Mouse (Mus musculus) spleen, embryonic (tissue): Measurements from ENCODE around the gene Trip10.

Source experiments
- CTCF ChIA-PET: fragments of 350-600 bp; sonication (Branson Sonifier 250); formaldehyde crosslinking; loops from one replicate; lab custom pipeline; 2022; lab: Charles Lee

Gene Trip10

GRCm38 (mm10) chr17:57249186-57250181 is at the start of gene Trip10:
TSS of gene Trip10 (plus strand) at chr17:57249455.
- CTCF ChIA-PET: no interaction called here

GRCm38 (mm10) chr17:57201841-57202724 is 47.2 kb upstream of the Trip10 start:
- CTCF ChIA-PET: no interaction called here

DNA sequence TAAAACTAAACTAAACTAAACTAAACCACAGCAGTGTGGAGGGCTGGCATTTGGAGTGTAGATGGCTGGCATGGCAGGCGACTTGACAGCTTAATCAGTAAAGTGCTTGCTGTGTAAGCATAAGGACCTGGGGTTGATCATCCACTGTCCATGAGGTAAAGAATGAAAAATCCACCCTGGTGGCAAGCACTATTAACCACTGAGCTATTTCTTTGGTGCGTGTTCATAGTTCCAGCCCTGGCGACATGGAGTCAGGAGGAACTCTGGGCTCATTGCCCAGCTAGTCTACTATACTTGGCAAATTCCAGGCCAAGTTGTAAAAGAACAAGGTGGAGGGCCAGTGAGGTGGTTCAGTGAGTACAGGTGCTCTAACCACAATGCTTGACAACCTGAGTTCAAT is 41.3 kb upstream of the Trip10 start:
- CTCF ChIA-PET: no interaction called here

GRCm38 (mm10) chr17:57209330-57209729 is 39.9 kb upstream of the Trip10 start:
- CTCF ChIA-PET: no interaction called here

DNA sequence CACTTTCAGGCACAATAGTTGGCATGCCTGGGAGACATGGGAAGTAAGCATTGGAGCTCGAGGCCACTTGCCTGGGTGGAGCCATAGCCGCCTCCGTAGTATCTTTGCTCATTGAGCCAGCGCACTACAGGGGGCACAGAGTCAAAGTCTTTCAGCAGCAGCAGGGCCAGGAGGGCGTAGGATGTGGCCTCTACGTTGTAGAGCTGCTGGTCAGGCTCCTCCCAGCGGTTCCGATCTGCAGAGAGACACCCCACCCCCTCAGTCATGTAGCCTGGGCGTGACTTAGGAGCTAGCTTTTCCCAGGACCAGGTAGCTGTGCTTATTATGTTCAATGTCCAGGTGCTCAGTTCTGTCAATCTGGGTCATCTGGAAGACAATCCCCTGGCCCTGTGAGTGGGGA is 37.8 kb upstream of the Trip10 start:
- CTCF ChIA-PET: no interaction called here

- CTCF ChIA-PET: no interaction called here
Observed at GRCm38 (mm10) chr17:57214676-57215387, 34.4 kb upstream of the Trip10 start.

- CTCF ChIA-PET: no interaction called here
Observed at GRCm38 (mm10) chr17:57218335-57218900, 30.8 kb upstream of the Trip10 start.

DNA sequence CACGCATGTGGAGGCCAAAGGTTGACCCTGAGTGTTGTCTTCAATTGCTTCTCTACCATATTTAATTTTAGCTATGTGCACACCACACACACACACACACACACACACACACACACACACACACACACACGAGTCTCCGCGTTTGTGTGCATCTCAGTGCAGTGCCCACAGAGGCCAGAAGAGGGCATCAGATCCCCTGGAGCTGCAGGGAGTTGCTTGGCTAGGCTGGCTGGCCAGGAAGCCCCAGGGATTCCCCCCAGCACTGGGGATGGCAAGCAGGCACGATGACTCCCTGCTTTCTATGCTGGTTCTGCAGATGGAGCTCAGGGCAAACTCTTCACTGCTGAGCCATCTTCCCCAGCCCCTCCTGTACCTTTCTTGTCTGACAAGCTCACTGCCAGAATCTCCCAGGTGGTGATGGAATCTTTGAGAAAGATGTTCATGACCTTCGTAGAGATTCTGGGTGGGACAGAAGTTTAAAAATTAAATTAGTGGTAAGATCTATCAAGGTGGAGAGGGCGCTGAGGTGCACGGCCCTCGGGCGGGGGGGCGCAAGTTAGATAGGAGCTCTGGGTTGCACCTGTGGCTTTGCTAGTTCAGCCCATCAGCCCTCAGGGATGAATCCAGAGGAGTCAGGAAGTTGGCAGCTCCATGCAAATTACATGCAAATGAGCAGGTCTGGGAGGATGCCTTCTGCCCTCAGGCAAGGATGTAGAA is 29.9 kb upstream of the Trip10 start:
- CTCF ChIA-PET: interaction anchor here (0.5 to 2.4 kb wide), 7 partner anchors 15 to 545 kb away, joined by 3 to 16 read pairs (median 3); no protein-coding TSS in a partner anchor

DNA sequence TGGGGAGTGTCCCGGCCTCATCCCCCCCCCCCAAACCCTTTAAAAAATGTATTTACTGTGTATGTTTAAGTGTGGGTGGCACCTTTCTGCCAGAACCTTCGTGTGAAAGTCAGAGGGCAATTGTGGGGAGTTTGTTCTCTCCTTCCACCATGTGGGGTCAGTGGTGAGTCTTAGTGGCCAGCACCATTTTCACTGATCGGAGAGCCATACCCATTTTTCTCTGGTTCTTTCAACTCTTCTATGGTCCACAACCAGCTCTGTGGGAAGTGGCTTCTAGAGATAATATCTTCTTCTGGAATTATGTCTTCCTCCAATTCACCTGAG is 29.4 kb upstream of the Trip10 start:
- CTCF ChIA-PET: interaction anchor here (0.5 to 2.4 kb wide), 3 partner anchors 14 to 545 kb away, joined by 3 to 16 read pairs (median 4); no protein-coding TSS in a partner anchor

DNA sequence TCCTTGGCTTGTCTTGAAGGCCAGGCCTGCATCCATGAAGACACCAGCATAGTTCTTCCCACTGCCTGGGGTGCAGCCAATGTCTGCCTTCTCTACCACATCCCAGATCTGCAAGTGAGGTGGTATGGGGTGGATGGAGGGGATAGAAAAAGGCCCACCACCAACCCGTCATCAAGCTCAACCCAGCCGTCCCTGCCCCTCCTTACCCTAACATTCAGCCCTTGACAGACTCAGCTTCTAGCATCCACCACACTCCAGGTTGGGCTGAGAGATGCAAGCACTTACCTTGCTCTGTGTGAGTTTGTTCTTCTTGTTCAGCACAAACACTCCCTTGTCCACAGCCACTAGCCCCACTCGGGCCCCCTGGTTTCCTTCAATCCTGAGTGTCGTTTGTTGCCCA is 27.3 kb upstream of the Trip10 start:
- CTCF ChIA-PET: interaction anchor here (0.7 kb wide), 1 partner anchor 9 kb away, joined by 3 read pairs; no protein-coding TSS in a partner anchor

DNA sequence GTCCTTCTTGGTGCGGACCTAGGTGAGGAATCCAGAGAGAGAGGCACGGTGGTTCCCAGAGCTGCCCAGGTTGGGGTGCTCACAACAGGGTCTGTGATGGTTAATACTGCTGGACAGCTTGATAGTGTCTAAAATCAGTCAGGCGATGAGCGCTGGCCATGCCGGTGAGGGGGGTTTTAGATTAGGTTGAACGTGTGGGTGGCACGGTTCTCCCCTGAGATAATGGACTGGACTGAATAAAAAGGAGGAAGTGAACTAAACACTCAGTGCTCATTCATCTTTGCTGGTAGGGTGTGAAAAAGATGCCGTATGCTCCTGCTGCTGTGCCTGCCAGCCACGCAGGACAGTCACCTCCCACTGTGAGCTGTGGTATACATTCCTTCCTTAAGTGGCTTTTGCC is 25.9 kb upstream of the Trip10 start:
- CTCF ChIA-PET: no interaction called here

DNA sequence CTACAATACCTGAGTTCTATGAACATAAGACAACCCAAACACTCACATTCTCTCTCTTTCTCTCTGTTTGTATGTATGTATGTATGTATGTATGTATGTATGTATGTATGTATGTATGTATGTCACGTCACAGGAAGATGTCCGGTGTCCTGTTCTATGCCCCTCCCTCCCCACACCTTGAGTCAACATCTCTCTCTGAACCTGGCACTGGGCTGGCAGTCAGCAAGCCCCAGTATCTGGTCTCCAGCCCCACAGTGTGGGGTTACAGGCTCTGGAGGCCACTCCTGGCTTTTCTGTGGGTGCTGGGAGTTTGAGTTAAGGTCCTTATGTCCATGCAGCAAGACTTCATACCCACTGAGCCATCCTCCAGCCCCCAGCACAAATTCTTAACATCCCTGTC is 21.8 kb upstream of the Trip10 start:
- CTCF ChIA-PET: no interaction called here

GRCm38 (mm10) chr17:57228014-57228413 is 21.2 kb upstream of the Trip10 start, which contains the start of gene C3:
TSS of gene C3 (minus strand) at chr17:57228136.
- CTCF ChIA-PET: no interaction called here

GRCm38 (mm10) chr17:57228873-57229272 is 20.4 kb upstream of the Trip10 start:
- CTCF ChIA-PET: interaction anchor here (0.7 kb wide), 1 partner anchor 299 kb away, joined by 14 read pairs; no protein-coding TSS in a partner anchor

DNA sequence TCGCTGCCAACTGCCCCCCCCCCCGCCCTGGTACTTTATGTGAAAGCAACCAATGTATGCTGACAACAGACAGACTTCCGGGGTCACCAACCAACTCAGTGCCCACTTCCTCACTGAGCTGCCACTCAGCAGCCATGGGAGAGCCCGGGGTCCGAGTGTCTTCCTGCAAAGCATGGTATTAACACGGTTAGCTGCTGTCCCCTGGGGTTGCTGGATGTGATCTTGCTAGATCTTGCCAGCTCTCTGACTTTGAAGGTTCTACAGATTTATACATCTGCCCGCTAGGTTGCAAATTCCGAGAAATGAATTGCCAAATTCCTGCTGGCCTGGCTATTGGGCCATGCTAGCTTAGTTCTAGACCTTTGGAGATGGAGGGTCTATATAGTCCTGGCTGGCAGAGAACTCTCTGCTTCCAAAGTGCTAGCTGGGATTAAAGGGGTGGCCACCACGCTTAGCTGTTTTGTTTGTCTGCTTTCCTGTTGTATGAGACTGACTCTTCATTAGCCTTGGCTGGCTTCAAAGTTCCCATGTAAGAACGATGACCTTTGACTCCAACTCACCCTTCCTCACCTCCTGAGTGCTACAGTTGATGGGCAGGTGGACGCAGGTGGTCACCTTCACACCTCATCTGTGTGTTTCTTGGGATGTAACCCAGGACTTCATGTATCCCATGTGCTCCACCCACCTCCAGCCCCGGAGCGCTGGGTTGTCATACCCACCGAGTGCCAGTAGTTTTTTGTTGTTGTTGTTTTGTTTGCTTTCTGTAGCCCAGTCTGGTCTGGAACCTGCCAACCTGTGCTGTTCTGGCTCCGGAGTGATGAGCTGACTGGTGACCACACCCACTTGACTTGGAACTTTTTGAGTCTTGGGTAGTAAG is 19.2 kb upstream of the Trip10 start:
- CTCF ChIA-PET: interaction anchor here (0.6 to 0.7 kb wide), 3 partner anchors 9 to 300 kb away, joined by 3 to 14 read pairs (median 5); no protein-coding TSS in a partner anchor

DNA sequence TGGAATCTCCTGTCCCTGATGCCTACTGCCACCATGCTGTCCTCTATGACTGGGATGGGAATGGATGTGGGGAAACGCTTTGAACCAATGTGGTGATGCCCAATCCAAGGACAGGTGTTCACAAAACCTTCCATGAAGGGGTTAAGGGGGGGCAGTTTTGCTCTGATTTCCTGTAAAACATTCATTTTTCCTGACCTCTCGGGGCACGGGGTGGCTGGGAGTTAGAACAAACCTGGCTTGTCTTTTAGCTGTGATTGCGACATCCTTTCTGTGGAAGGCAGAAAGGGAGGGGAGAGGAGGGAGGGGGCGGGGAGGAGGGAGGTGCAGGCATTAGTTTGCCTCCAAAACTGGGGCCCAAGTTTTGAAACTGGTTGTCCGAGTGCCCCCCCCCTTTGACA is 18.5 kb upstream of the Trip10 start:
- CTCF ChIA-PET: interaction anchor here (0.6 kb wide), 2 partner anchors 9 to 67 kb away, joined by 3 to 5 read pairs; no protein-coding TSS in a partner anchor

GRCm38 (mm10) chr17:57231321-57231771 is 17.9 kb upstream of the Trip10 start:
- CTCF ChIA-PET: no interaction called here

DNA sequence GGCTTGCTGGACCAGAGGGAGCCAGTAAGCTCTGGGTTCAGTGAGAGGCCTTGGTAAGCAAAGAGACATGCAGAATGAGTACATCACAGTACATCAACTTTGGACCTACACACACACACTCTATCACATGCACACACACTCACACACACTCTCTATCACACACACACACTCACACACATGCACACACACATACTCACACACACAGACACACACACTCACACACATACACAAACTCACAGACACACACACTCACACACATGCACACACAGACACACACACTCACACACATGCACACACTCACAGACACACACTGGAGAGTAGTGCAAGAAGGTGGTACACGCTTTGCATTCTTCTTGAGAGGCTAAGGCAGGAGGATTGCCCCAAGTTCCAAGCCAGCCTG is 17.1 kb upstream of the Trip10 start:
- CTCF ChIA-PET: no interaction called here

DNA sequence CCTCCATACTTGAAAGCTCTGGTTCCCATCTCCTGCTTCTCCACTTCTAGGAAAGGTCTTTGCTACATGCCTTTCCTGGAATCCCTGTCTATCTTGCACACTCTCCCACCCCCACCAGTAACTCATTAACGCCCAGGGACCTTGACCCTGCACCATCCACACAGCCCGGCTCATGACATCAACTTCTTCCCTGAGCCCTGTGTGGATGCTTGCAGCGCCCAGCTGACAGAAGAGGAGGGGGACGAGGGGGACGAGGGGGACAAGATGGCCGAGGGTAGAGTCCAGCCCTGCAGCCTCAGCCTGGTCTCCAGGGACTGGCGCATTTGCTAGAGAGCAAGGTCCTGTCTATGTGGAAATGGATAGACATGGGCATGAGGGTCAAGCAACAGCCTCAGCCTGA is 16.2 kb upstream of the Trip10 start:
- CTCF ChIA-PET: no interaction called here
